Mouse (Mus musculus) liver, embryonic 14.5 days (tissue): ENCODE results near the gene Pde4a. TPM values are rescaled to one million over a fixed set of nuclear protein-coding genes. Genes with fewer than 3 reads are reported as not detected.

Experiments
- ATAC-seq: fragments of 200-750 bp; cut with Nextera tagmentation; 2 replicates; pipeline ENCODE4 v1.8.0; 2017; ENCODE audit warnings: moderate number of reproducible peaks, mild to moderate bottlenecking, moderate library complexity; ENCODE audit not compliant: insufficient read depth
- DNase-seq, 3 experiments: peaks; one replicate each; pipeline ENCODE4 v3.0.0-alpha.2; 2012 to 2013; ENCODE audit warnings: low read depth in 3 of 3, low spot score in 3 of 3
- H3K27ac ChIP-seq: fragments of 300-500 bp; sonication (generic); 2 replicates; pipeline ENCODE4 v1.5.1; 2014; ENCODE audit warnings: moderate library complexity, mild to moderate bottlenecking, control low read depth, inconsistent platforms
- H3K27me3 ChIP-seq: fragments of 300-500 bp; sonication (generic); 2 replicates; pipeline ENCODE4 v1.6.1; 2014; ENCODE audit warnings: mild to moderate bottlenecking, low read length, moderate library complexity; ENCODE audit not compliant: control insufficient read depth, insufficient read depth
- H3K36me3 ChIP-seq: fragments of 300-500 bp; sonication (generic); replicated peaks from 2 replicates; pipeline ENCODE4 v1.6.1; 2014; ENCODE audit warnings: low read depth; ENCODE audit not compliant: control insufficient read depth, insufficient read depth
- H3K4me1 ChIP-seq, 2 experiments: fragments of 200-500 bp in 1 of 2; fragments of 300-500 bp in 1 of 2; sonication (generic) in 1 of 2; replicated peaks; 2 replicates each; pipeline ENCODE4 v1.6.1; 2012 to 2014; ENCODE audit warnings: antibody characterized with exemption in 1 of 2, inconsistent platforms in 1 of 2, low read length in 1 of 2; ENCODE audit not compliant: control insufficient read depth in 2 of 2, insufficient read depth in 2 of 2
- H3K4me2 ChIP-seq: fragments of 300-500 bp; sonication (generic); 2 replicates; pipeline ENCODE4 v1.6.1; 2014; ENCODE audit warnings: low read depth, mild to moderate bottlenecking, control low read depth, moderate library complexity
- H3K4me3 ChIP-seq, 2 experiments: fragments of 200-500 bp in 1 of 2; fragments of 300-500 bp in 1 of 2; sonication (generic) in 1 of 2; 2 replicates each; pipeline ENCODE4 v1.5.1; 2012 to 2014; ENCODE audit warnings: low read depth in 2 of 2, low read length in 2 of 2, mild to moderate bottlenecking in 2 of 2, control low read depth in 1 of 2, inconsistent platforms in 1 of 2, moderate library complexity in 1 of 2; ENCODE audit not compliant: insufficient read depth in 1 of 2
- H3K9ac ChIP-seq: fragments of 300-500 bp; sonication (generic); replicated peaks from 2 replicates; pipeline ENCODE4 v1.6.1; 2014; ENCODE audit warnings: mild to moderate bottlenecking, control low read depth, moderate library complexity
- H3K9me3 ChIP-seq: fragments of 300-500 bp; sonication (generic); 2 replicates; pipeline ENCODE4 v1.6.1; 2016; ENCODE audit warnings: low read length, mixed read lengths; ENCODE audit not compliant: control insufficient read depth
- CTCF ChIP-seq: IDR thresholded peaks from 2 replicates; pipeline ENCODE4 v1.5.1; 2016; ENCODE audit warnings: antibody characterized with exemption, low read depth, control low read depth
- EP300 ChIP-seq: IDR thresholded peaks from 2 replicates; pipeline ENCODE4 v1.6.1; 2016; ENCODE audit warnings: antibody characterized with exemption, low read depth
- WGBS: fragments of 180-500 bp; shearing (Covaris S2); extraction: QIAGEN DNeasy Blood & Tissue Kit; methylation state at CpG from one replicate; pipeline ENCODE4 v1.1.7; 2014; ENCODE audit not compliant: insufficient replicate concordance; 5-methylcytosine and 5-hydroxymethylcytosine counted together
- polyA plus RNA-seq, 2 experiments: library from polyadenylated mRNA; depleted of rRNA in 1 of 2; stranded (reverse) in 1 of 2; unstranded in 1 of 2; fragments of >200 nt; fragmentation: Nextera tagmentation in 1 of 2; extraction: Ambion mirVana in 1 of 2; gene quantifications; 2 replicates each; pipeline versions ENCODE4 v1.2.1 to v1.2.3; 2012 to 2014

The Pde4a gene
- polyA plus RNA-seq, 2 experiments, result 1.1 to 1.3 TPM

- Histone ChIP-seq H3K9me3 (no peaks in the 10 kb centered on the region), H3K4me3 (no peak overlapping the region), H3K27me3 (no peaks in the 10 kb centered on the region), H3K9ac (no peak overlapping the region), H3K4me2 (no peak overlapping the region), H3K4me1 (peaks cover 12 to 14% of the 10 kb centered on the region in 2 experiments), H3K36me3 (peaks cover 30% of the 10 kb centered on the region), H3K27ac (no peak overlapping the region)
- WGBS, result 80% methylated on average over 4 of the region's 4 CpGs
- DNase-seq (no peak), ATAC-seq (no peak)
- no peak for TF ChIP-seq CTCF
These were observed 69.8 kb downstream of the Pde4a start for GRCm38 (mm10) chr9:21235341-21235740.

GRCm38 (mm10) chr9:21236991-21237367 is 71.5 kb downstream of the Pde4a start:
- Histone ChIP-seq H3K4me3 (peak overlapping the region; percentile 82 to 96; a peak in 3 of 4 replicates), H3K4me1 (peaks cover 12 to 18% of the 10 kb centered on the region in 2 experiments), H3K9ac (peak overlapping the region; percentile 93), H3K4me2 (peak overlapping the region; percentile 96), H3K27ac (peak overlapping the region; percentile 80), H3K27me3 (peaks cover 3% of the 10 kb centered on the region), H3K9me3 (no peaks in the 10 kb centered on the region), H3K36me3 (peaks cover 20% of the 10 kb centered on the region)
- ATAC-seq (no peak), DNase-seq (no peak)
- TF ChIP-seq EP300, result no peak
- TF ChIP-seq CTCF, result no peak
- WGBS, result 74% methylated on average over 25 of the region's 25 CpGs

- whole genome bisulfite sequencing, result 15% methylated on average over 19 of the region's 19 CpGs
- peak overlapping the region; percentile 80 for H3K27ac ChIP-seq
- H3K9me3 ChIP-seq, result no peaks in the 10 kb centered on the region
- peaks cover 12 to 18% of the 10 kb centered on the region in 2 experiments for H3K4me1 ChIP-seq
- ATAC-seq (no peak), DNase-seq (no peak)
- H3K4me2 ChIP-seq, result peak overlapping the region; percentile 96
- H3K9ac ChIP-seq, result peak overlapping the region; percentile 93
- TF ChIP-seq CTCF (peak; percentile 66), EP300 (no peak)
- H3K36me3 ChIP-seq, result peaks cover 20% of the 10 kb centered on the region
- peak overlapping the region; percentile 82 to 96 for H3K4me3 ChIP-seq
- peaks cover 8% of the 10 kb centered on the region for H3K27me3 ChIP-seq
These were observed 72.0 kb downstream of the Pde4a start for GRCm38 (mm10) chr9:21237368-21238003.

- ATAC-seq (peak; percentile 5; the same call in 1 of the 2 replicates), DNase-seq (no peak)
- Histone ChIP-seq H3K36me3 (peaks cover 18% of the 10 kb centered on the region), H3K9ac (peak overlapping the region; percentile 93), H3K27me3 (peaks cover 15% of the 10 kb centered on the region), H3K4me2 (peak overlapping the region; percentile 96), H3K27ac (peak overlapping the region; percentile 80), H3K4me3 (peak overlapping the region; percentile 82 to 96), H3K4me1 (peaks cover 12 to 18% of the 10 kb centered on the region in 2 experiments), H3K9me3 (peaks cover 2% of the 10 kb centered on the region; the same call in 1 of the 2 replicates)
- TF ChIP-seq EP300 (no peak), CTCF (no peak)
- under 1% methylated on average over 31 of the region's 31 CpGs for WGBS
These were observed 72.7 kb downstream of the Pde4a start for GRCm38 (mm10) chr9:21238004-21238732.

GRCm38 (mm10) chr9:21238733-21239464 is 73.4 kb downstream of the Pde4a start, which contains the start of gene Keap1:
Gene Keap1 (minus strand): TSS chr9:21239361.
- H3K27ac ChIP-seq, result peak within 1 kb of the TSS; percentile 80
- H3K4me2 ChIP-seq, result peak within 1 kb of the TSS; percentile 96
- TF ChIP-seq CTCF, result no peak; the same call in 1 of the 2 replicates
- 0 out of 2 replicates have a peak, but pooled peaks have one; percentile 25 for TF ChIP-seq EP300
- peak within 1 kb of the TSS; percentile 93 for H3K9ac ChIP-seq
- DNase-seq (peak; percentile 66 to 70 (median 68)), ATAC-seq (peak; percentile 89)
- peaks cover 22% of the 10 kb centered on the region for H3K27me3 ChIP-seq
- peaks cover 2% of the 10 kb centered on the region; the same call in 1 of the 2 replicates for H3K9me3 ChIP-seq
- peaks cover 11% of the 10 kb centered on the region for H3K36me3 ChIP-seq
- peak within 1 kb of the TSS; percentile 82 to 96 for H3K4me3 ChIP-seq
- peaks cover 12 to 18% of the 10 kb centered on the region in 2 experiments for H3K4me1 ChIP-seq
- under 1% methylated on average over 71 of the region's 90 CpGs for WGBS
